Mouse (Mus musculus): Measurements from ENCODE around the gene Prlh. TPM values are rescaled to one million over a fixed set of nuclear protein-coding genes. Genes with fewer than 3 reads are reported as not detected.

Gene Prlh
- polyA plus RNA-seq (2017; shearing (Covaris generic)): not detected

GRCm38 (mm10) chr1:90952808-90953207, at the start of gene Prlh:
Gene Prlh, plus strand, starts transcription at chr1:90953108.

GRCm38 (mm10) chr1:90914948-90915569, 37.8 kb upstream of the Prlh start, which contains the start of gene Mlph:
Gene Mlph, plus strand, starts transcription at chr1:90915085.

GRCm38 (mm10) chr1:90969347-90969784, 16.5 kb downstream of the Prlh start, which contains the start of gene Rab17:
Gene Rab17, minus strand, starts transcription at chr1:90969661.

GRCm38 (mm10) chr1:90998268-90998890, 45.5 kb downstream of the Prlh start, which contains the start of gene Lrrfip1:
Gene Lrrfip1, plus strand, starts transcription at chr1:90998737.

Other genes with a start within 250 kb of the Prlh start
- under 1 TPM in 1 of 2 experiments, not detected in 1; 0.42 TPM for gene Col6a3, start 109.1 kb upstream of the Prlh start, polyA plus RNA-seq (2017; shearing (Covaris generic))
- gene Mlph, start 38.0 kb upstream of the Prlh start, polyA plus RNA-seq (2017; shearing (Covaris generic)): under 1 TPM in 1 of 2 experiments, not detected in 1; 0.77 TPM
- gene Rab17, start 16.6 kb downstream of the Prlh start, polyA plus RNA-seq (2017; shearing (Covaris generic)): under 1 TPM in 1 of 2 experiments, not detected in 1; 0.22 TPM
- gene Lrrfip1, start 45.6 kb downstream of the Prlh start, polyA plus RNA-seq (2017; shearing (Covaris generic)): 100 to 1,000 TPM; 164 to 228 TPM
- gene Rbm44, start 192.0 kb downstream of the Prlh start, polyA plus RNA-seq (2017; shearing (Covaris generic)): 1 to 10 TPM in 1 of 2 experiments, under 1 TPM in 1; 0.69 to 1.9 TPM
- 10 to 100 TPM; 16.9 to 46.6 TPM for gene Ramp1, start 226.7 kb downstream of the Prlh start, polyA plus RNA-seq (2017; shearing (Covaris generic))